Mouse (Mus musculus): ENCODE data around the gene Svs2.

DNA sequence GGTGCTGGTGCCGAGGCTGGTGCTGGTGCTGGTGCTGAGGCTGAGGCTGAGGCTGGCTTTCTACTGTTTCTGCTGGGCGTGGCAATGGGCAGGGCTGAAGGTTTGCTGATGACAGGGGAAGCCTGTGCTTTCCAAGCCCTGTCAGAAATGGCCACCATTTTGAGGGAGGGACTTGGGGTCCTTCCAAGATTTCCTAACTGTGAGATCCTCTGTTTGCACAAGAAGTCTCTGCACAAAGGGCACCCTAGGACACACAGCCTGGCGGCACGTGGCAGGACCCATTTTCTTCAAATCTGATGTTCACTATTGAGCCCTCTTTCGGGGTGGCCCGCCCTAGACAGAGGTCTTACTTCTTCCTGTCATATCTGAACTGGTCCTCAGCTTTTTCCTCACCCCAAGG lies 47.7 kb downstream of the Svs2 start, which contains the start of gene Wfdc12:
- no peak for TF ChIP-seq POLR2A (IDR thresholded peaks at IDR 0.05; ENCODE audit: extremely low read depth, insufficient read depth, low read length)
- TF ChIP-seq CTCF (IDR thresholded peaks at IDR 0.05; ENCODE audit: low read depth, low read length): no peak
